Mouse (Mus musculus) hindbrain, embryonic 14.5 days (tissue): ENCODE results near the gene Oosp1. TPM values are rescaled to one million over a fixed set of nuclear protein-coding genes. Genes with fewer than 3 reads are reported as not detected.

Experiments
- ATAC-seq: fragments of 200-750 bp; cut with Nextera tagmentation; 2 replicates; pipeline ENCODE4 v1.8.0; 2017; ENCODE audit warnings: moderate number of reproducible peaks, mild to moderate bottlenecking, moderate TSS enrichment, moderate library complexity; ENCODE audit not compliant: low FRiP score
- DNase-seq: peaks from one replicate; pipeline ENCODE4 v3.0.0-alpha.2; 2015; ENCODE audit warnings: low spot score
- H3K27ac ChIP-seq: fragments of 300-500 bp; sonication (generic); 2 replicates; pipeline ENCODE4 v1.5.1; 2014; ENCODE audit warnings: mild to moderate bottlenecking, moderate library complexity
- H3K27me3 ChIP-seq: fragments of 300-500 bp; sonication (generic); 2 replicates; pipeline ENCODE4 v1.6.1; 2014; ENCODE audit warnings: mild to moderate bottlenecking, low read length, mixed read lengths; ENCODE audit not compliant: control insufficient read depth, insufficient read depth
- H3K36me3 ChIP-seq: fragments of 300-500 bp; sonication (generic); replicated peaks from 2 replicates; pipeline ENCODE4 v1.6.1; 2014; ENCODE audit not compliant: control insufficient read depth, insufficient read depth
- H3K4me1 ChIP-seq: fragments of 300-500 bp; sonication (generic); replicated peaks from 2 replicates; pipeline ENCODE4 v1.6.1; 2014; ENCODE audit warnings: antibody characterized with exemption, low read length, mixed read lengths; ENCODE audit not compliant: control insufficient read depth, insufficient read depth
- H3K4me2 ChIP-seq: fragments of 300-500 bp; sonication (generic); replicated peaks from 2 replicates; pipeline ENCODE4 v1.6.1; 2014; ENCODE audit warnings: mild to moderate bottlenecking, moderate library complexity
- H3K4me3 ChIP-seq: fragments of 300-500 bp; sonication (generic); replicated peaks from 2 replicates; pipeline ENCODE4 v1.5.1; 2014; ENCODE audit warnings: mild to moderate bottlenecking, low read length
- H3K9ac ChIP-seq: fragments of 300-500 bp; sonication (generic); 2 replicates; pipeline ENCODE4 v1.6.1; 2014
- H3K9me3 ChIP-seq: fragments of 300-500 bp; sonication (generic); 2 replicates; pipeline ENCODE4 v1.6.1; 2016; ENCODE audit warnings: low read length; ENCODE audit not compliant: control insufficient read depth
- WGBS: fragments of 180-500 bp; shearing (Covaris S2); extraction: QIAGEN DNeasy Blood & Tissue Kit; methylation state at CpG from one replicate; pipeline ENCODE4 v1.1.7; 2014; 5-methylcytosine and 5-hydroxymethylcytosine counted together
- polyA plus RNA-seq: library from polyadenylated mRNA; unstranded; fragments of >200 nt; fragmentation: Nextera tagmentation; extraction: Ambion mirVana; gene quantifications from 2 replicates; pipeline ENCODE4 v1.2.1, GENCODE M21; 2014

Oosp1 gene
- polyA plus RNA-seq, 1 experiment from 2014 or later = not detected

DNA sequence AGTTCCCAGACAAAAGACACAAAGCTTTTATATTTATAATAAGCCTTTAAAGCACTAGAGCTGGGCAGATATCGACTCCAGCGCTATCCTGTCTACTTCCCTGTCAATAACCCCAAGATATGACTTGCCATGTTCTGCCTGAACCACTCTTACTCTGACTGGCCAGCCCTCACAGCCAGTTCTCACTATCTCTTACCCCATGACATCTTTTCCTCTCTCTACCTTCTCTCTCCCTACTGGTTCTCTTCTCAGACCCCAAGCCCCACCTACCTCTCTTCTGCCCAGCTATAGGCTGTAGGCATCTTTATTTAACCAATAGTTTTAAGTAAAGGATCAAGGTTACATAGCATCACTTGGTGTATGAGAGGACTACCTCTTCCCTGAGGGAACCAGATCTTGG is 56.6 kb downstream of the Oosp1 start:
- no peaks in the 10 kb centered on the region for H3K4me1 ChIP-seq
- H3K27me3 ChIP-seq = no peaks in the 10 kb centered on the region
- ATAC-seq (no peak), DNase-seq (no peak)
- no peak overlapping the region for H3K27ac ChIP-seq
- H3K4me3 ChIP-seq = no peak overlapping the region
- 72% methylated on average over 2 of the region's 2 CpGs for WGBS
- H3K9ac ChIP-seq = no peak overlapping the region
- H3K9me3 ChIP-seq = no peaks in the 10 kb centered on the region
- no peaks in the 10 kb centered on the region for H3K36me3 ChIP-seq
- no peak overlapping the region for H3K4me2 ChIP-seq

DNA sequence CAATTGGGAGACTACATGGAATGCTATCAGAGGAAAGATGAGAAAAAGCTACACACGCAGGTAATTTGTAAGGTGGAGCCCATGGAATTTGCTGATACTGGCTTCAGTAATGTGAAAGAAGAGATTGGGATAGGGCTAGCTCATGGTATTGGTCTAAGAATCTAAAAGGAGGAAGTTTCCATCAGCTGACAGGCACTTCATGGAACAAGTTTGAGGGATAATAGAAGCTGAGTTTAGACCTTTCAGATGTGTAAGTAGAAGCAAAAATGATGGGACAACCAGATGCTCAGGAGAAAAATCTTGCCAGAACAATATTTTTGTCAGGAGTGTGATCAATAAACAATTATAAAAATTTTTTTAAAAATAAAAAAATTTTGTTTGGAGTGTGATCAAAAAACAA is 57.2 kb downstream of the Oosp1 start:
- H3K4me3 ChIP-seq = no peak overlapping the region
- DNase-seq (no peak), ATAC-seq (no peak)
- H3K4me2 ChIP-seq = no peak overlapping the region
- H3K4me1 ChIP-seq = no peaks in the 10 kb centered on the region
- no peaks in the 10 kb centered on the region for H3K27me3 ChIP-seq
- H3K27ac ChIP-seq = no peak overlapping the region
- no peaks in the 10 kb centered on the region for H3K36me3 ChIP-seq
- H3K9ac ChIP-seq = no peak overlapping the region
- H3K9me3 ChIP-seq = no peaks in the 10 kb centered on the region
- WGBS = 90% methylated on average over 1 of the region's 1 CpGs

DNA sequence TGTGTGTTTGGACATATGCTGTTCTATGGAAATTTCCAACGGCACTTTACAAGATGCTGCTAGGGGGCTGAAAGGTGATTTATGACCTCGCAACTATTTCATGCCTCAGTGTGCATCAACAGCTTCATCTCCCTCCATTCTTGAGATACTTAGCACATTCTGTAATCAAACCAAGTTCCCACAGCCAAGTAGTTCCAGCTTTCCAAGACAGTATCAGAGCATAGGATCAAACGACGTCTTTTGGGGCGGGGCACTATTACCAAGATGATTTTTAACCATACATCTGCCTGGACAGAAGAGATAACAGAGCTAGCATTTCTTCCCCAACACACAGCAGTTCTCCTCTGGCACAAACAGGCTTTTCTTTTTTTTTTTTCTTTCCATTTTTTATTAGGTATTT is 65.7 kb downstream of the Oosp1 start:
- DNase-seq (no peak), ATAC-seq (no peak)
- 78% methylated on average over 5 of the region's 5 CpGs for WGBS
- no peaks in the 10 kb centered on the region for H3K9me3 ChIP-seq
- no peak overlapping the region for H3K27ac ChIP-seq
- no peak overlapping the region for H3K4me3 ChIP-seq
- H3K4me2 ChIP-seq = no peak overlapping the region
- H3K36me3 ChIP-seq = no peaks in the 10 kb centered on the region
- no peak overlapping the region for H3K9ac ChIP-seq
- no peaks in the 10 kb centered on the region for H3K4me1 ChIP-seq
- H3K27me3 ChIP-seq = no peaks in the 10 kb centered on the region

DNA sequence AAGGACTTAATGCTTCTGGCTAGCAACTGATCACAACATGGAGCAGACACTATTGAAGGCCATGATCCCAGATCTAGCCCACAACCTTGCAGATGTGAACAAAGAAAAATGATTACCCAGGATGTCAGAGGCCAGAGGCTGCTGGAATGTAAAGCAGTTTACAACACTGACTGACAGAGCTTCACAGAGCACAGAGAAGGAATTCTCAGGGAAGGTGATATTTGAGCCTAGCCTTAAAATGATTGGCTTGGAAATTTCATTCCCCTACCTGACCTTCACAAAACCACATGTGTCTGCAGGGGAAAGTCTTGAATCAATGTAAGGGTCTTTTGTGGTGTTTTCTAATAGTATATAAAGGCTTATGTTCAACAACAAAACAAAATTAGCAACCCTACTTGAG is 66.2 kb downstream of the Oosp1 start:
- no peak overlapping the region for H3K4me3 ChIP-seq
- no peak for DNase-seq
- H3K4me1 ChIP-seq = no peaks in the 10 kb centered on the region
- H3K9ac ChIP-seq = no peak overlapping the region
- no peak for ATAC-seq
- H3K9me3 ChIP-seq = no peaks in the 10 kb centered on the region
- H3K27ac ChIP-seq = no peak overlapping the region
- no peak overlapping the region for H3K4me2 ChIP-seq
- no peaks in the 10 kb centered on the region for H3K36me3 ChIP-seq
- no peaks in the 10 kb centered on the region for H3K27me3 ChIP-seq

DNA sequence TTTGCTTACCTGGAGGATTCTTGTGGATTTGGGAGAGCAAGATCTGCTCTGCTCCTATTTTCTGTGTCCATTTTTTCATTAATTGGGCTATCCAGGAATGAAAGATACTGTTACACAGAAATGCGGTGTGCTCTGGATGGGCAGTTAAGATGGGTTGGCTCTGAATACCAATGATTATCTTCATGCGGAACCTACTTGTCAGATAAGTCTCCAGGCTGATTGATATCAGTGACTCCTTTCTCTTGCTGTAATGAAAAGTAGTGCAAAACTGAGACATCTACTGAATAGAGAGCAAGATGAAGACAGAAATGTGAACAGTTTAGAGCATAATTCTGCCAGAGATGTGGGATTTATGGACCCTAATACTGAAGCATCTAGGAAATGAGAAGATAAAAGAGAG is 67.4 kb downstream of the Oosp1 start, which contains the start of gene Ms4a2:
TSS of gene Ms4a2 (minus strand) at position 169 of the 400 bp plus-strand sequence.
- 82% methylated on average over 2 of the region's 2 CpGs for WGBS
- no peaks in the 10 kb centered on the region for H3K4me1 ChIP-seq
- H3K9ac ChIP-seq = no peak within 1 kb of the TSS
- no peaks in the 10 kb centered on the region for H3K9me3 ChIP-seq
- H3K27me3 ChIP-seq = no peaks in the 10 kb centered on the region
- no peaks in the 10 kb centered on the region for H3K36me3 ChIP-seq
- no peak within 1 kb of the TSS for H3K4me2 ChIP-seq
- no peak within 1 kb of the TSS for H3K4me3 ChIP-seq
- H3K27ac ChIP-seq = no peak within 1 kb of the TSS
- DNase-seq = no peak
- no peak for ATAC-seq

DNA sequence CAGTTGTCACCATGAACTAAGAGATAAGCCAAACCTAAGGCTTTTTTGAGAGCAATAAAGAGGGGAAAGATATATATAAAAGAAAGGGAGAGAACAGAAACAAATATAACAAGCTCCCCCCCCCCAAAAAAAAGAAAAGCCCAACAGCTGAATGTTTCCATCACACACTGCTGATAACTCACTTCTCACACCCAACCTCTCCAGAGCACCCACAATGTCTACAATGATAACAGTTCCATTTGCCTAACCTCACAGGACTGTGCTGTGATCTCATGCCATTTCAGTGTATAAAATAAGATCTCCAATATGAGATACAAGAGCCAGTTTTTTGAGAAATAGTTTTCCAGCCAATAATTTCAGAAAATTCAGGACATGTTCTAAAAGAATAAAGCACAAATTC is 73.0 kb downstream of the Oosp1 start:
- ATAC-seq = no peak
- Histone ChIP-seq H3K36me3 (no peaks in the 10 kb centered on the region), H3K27ac (no peak overlapping the region), H3K4me3 (no peak overlapping the region), H3K9me3 (no peaks in the 10 kb centered on the region), H3K4me1 (no peaks in the 10 kb centered on the region), H3K9ac (no peak overlapping the region), H3K27me3 (no peaks in the 10 kb centered on the region), H3K4me2 (no peak overlapping the region)
- no peak for DNase-seq

Other genes with a start within 250 kb of the Oosp1 start
- not detected in 2 replicates for gene Ms4a4b, start 247.6 kb downstream of the Oosp1 start, polyA plus RNA-seq
- gene Ms4a6c, start 221.8 kb downstream of the Oosp1 start, polyA plus RNA-seq = 1.3 and 2.2 TPM in 2 replicates
- gene Gm8369, start 205.2 kb downstream of the Oosp1 start, polyA plus RNA-seq = not detected in 2 replicates
- gene Ms4a6b, start 174.6 kb downstream of the Oosp1 start, polyA plus RNA-seq = 1.4 and 3.3 TPM in 2 replicates
- gene Ms4a4d, start 154.3 kb downstream of the Oosp1 start, polyA plus RNA-seq = not detected in 2 replicates
- gene Ms4a6d, start 86.3 kb downstream of the Oosp1 start, polyA plus RNA-seq = 3.4 and 3.6 TPM in 2 replicates
- 0.16 TPM in 1 of 2 replicates, not detected in the other for gene Ms4a2, start 67.4 kb downstream of the Oosp1 start, polyA plus RNA-seq
- gene Ms4a3, start 50.3 kb downstream of the Oosp1 start, polyA plus RNA-seq = not detected in 2 replicates
- not detected in 2 replicates for gene Oosp2, start 30.6 kb downstream of the Oosp1 start, polyA plus RNA-seq
- gene Oosp3, start 5.9 kb upstream of the Oosp1 start, polyA plus RNA-seq = not detected in 2 replicates
- not detected in 2 replicates for gene Gif, start 56.4 kb upstream of the Oosp1 start, polyA plus RNA-seq
- 50.8 and 53.1 TPM in 2 replicates for gene Mrpl16, start 79.2 kb upstream of the Oosp1 start, polyA plus RNA-seq
- 20.3 and 20.6 TPM in 2 replicates for gene Stx3, start 128.3 kb upstream of the Oosp1 start, polyA plus RNA-seq
- gene Olfr1417, start 148.1 kb upstream of the Oosp1 start, polyA plus RNA-seq = 0.08 TPM in 1 of 2 replicates, not detected in the other
- not detected in 2 replicates for gene Olfr1418, start 169.9 kb upstream of the Oosp1 start, polyA plus RNA-seq
- not detected in 2 replicates for gene Olfr1419, start 184.0 kb upstream of the Oosp1 start, polyA plus RNA-seq
- gene Olfr1420, start 195.4 kb upstream of the Oosp1 start, polyA plus RNA-seq = 0.07 TPM in 1 of 2 replicates, not detected in the other
- 19.3 and 20.0 TPM in 2 replicates for gene Patl1, start 221.2 kb upstream of the Oosp1 start, polyA plus RNA-seq